In the genomic region with DNA sequence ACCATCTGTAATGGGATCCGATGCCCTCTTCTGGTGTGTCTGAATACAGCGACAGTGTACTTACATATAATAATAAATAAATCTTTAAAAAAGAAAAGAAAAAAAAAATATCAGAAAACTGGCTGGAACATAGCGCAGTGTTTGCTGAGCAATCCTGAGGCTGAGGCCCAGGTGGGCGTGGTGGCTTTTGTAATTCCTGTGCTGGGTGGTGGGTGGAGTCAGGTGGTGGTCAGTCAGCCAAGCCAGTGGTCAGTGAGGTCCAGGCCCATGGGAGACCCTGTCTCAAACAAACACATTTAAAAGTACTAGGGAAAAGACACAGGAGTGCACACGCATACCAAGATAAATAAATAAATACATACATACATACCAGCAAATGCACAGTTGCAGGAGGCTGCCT, we compare ENCODE assay signal across 8 mouse cellular contexts. TPM values are rescaled to one million over a fixed set of nuclear protein-coding genes. Genes with fewer than 3 reads are reported as not detected.
DNase-seq lines count a peak whose midpoint lies in the region; ATAC-seq and TF ChIP-seq lines count a peak whose summit lies in the region.

No protein-coding gene starts in this region.

- TF ChIP-seq CTCF in layer of hippocampus, adult 2 months (conservative IDR thresholded peaks at IDR 0.05) = peak; percentile 50
- no peak for TF ChIP-seq CTCF in embryonic fibroblast, embryonic 13.5 days (IDR thresholded peaks at IDR 0.05; ENCODE audit: borderline replicate concordance, insufficient read depth, low read length)

- no peak overlapping the region for H3K4me2 ChIP-seq in hindbrain, embryonic 14.5 days (replicated peaks)
- peak overlapping the region; percentile 61 for H3K4me2 ChIP-seq in myocyte (ENCODE audit: low read depth)

- ATAC-seq in hindbrain, embryonic 14.5 days (ENCODE audit: low FRiP score) = no peak
- ATAC-seq in monocyte, adult 5-6 weeks (replicated peaks; ENCODE audit: insufficient number of reproducible peaks, low FRiP score, low TSS enrichment, poor library complexity, severe bottlenecking) = no peak

- intact Hi-C loops in left cerebral cortex, postnatal 14 days (cut with DNase I) = no loop called here

- H3K27ac ChIP-seq in layer of hippocampus, adult 2 months = peak overlapping the region; percentile 68; the same call in 1 of the 2 replicates
- H3K27ac ChIP-seq in embryonic fibroblast, embryonic 13.5 days (ENCODE audit: insufficient read depth, low read length) = peak overlapping the region; percentile 96
- H3K27ac ChIP-seq in hindbrain, embryonic 14.5 days = peak overlapping the region; percentile 57

- peaks cover 6% of the 10 kb centered on the region for H3K4me1 ChIP-seq in embryonic fibroblast, embryonic 13.5 days (ENCODE audit: control insufficient read depth, insufficient read depth, low read length)
- no peaks in the 10 kb centered on the region for H3K4me1 ChIP-seq in hindbrain, embryonic 14.5 days (replicated peaks; ENCODE audit: control insufficient read depth, insufficient read depth, low read length)

- no peaks in the 10 kb centered on the region for H3K79me2 ChIP-seq in myocyte (ENCODE audit: control insufficient read depth, insufficient read depth)

- no peak overlapping the region for H3K9ac ChIP-seq in hindbrain, embryonic 14.5 days

- 95% methylated on average over 5 of the region's 5 CpGs for WGBS in hindbrain, embryonic 14.5 days

- no peak overlapping the region for H3ac ChIP-seq in myocyte (ENCODE audit: control insufficient read depth, insufficient read length)

- no peak for TF ChIP-seq POLR2A in embryonic fibroblast, embryonic 13.5 days (IDR thresholded peaks at IDR 0.05; ENCODE audit: low read depth, low read length)
- no peak for TF ChIP-seq POLR2A in myocyte (IDR thresholded peaks at IDR 0.05; ENCODE audit: insufficient read length, low read depth)

- no peaks in the 10 kb centered on the region for H3K9me3 ChIP-seq in hindbrain, embryonic 14.5 days (ENCODE audit: control insufficient read depth, low read length)

- no peaks in the 10 kb centered on the region for H3K27me3 ChIP-seq in hindbrain, embryonic 14.5 days (ENCODE audit: control insufficient read depth, insufficient read depth, low read length)
- H3K27me3 ChIP-seq in myocyte (ENCODE audit: control insufficient read depth, insufficient read depth, insufficient read length) = no peaks in the 10 kb centered on the region

- no peak for DNase-seq in layer of hippocampus, adult 2 months (ENCODE audit: low spot score in 2 of 2)
- no peak for DNase-seq in layer of hippocampus, postnatal 10 days (ENCODE audit: low spot score in 2 of 2)
- DNase-seq in hindbrain, embryonic 14.5 days (ENCODE audit: low spot score) = no peak
- no peak for DNase-seq in left cerebral cortex, postnatal 14 days (ENCODE audit: low spot score in 2 of 2)
- no peak for DNase-seq in frontal cortex, postnatal 36 days (ENCODE audit: low spot score in 2 of 2)

- H3K4me3 ChIP-seq in layer of hippocampus, adult 2 months = no peak overlapping the region
- no peak overlapping the region for H3K4me3 ChIP-seq in embryonic fibroblast, embryonic 13.5 days (ENCODE audit: insufficient read depth, low read length)
- H3K4me3 ChIP-seq in hindbrain, embryonic 14.5 days (replicated peaks; ENCODE audit: low read length) = no peak overlapping the region
- no peak overlapping the region for H3K4me3 ChIP-seq in myocyte

- H3K36me3 ChIP-seq in hindbrain, embryonic 14.5 days (replicated peaks; ENCODE audit: control insufficient read depth, insufficient read depth) = peaks cover 24% of the 10 kb centered on the region
- H3K36me3 ChIP-seq in myocyte (ENCODE audit: control insufficient read depth, insufficient read depth) = peaks cover 2% of the 10 kb centered on the region

TF ChIP-seq in myocyte, 11 proteins besides CTCF, POLR2A, EP300 and RAD21:
- TF ChIP-seq TCF3 (IDR thresholded peaks at IDR 0.05; ENCODE audit: insufficient read length, low read depth) = no peak
- no peak for TF ChIP-seq TCF12 (IDR thresholded peaks at IDR 0.05; ENCODE audit: insufficient read depth, poor library complexity, severe bottlenecking)
- no peak for TF ChIP-seq MAX (IDR thresholded peaks at IDR 0.05; ENCODE audit: low read depth)
- TF ChIP-seq MYOG (IDR thresholded peaks at IDR 0.05; ENCODE audit: control insufficient read depth in 1 of 3, insufficient read depth in 1 of 3, insufficient read length in 2 of 3, low read depth in 2 of 3) = no peak
- no peak for TF ChIP-seq POLR2AphosphoS2 (IDR thresholded peaks at IDR 0.05; ENCODE audit: insufficient read length, low read depth)
- TF ChIP-seq CEBPB (IDR thresholded peaks at IDR 0.05; ENCODE audit: insufficient read depth, poor library complexity, severe bottlenecking) = no peak
- TF ChIP-seq SRF (IDR thresholded peaks at IDR 0.05; ENCODE audit: control insufficient read depth, insufficient read length, low read depth) = no peak
- no peak for TF ChIP-seq MYOD1 (IDR thresholded peaks at IDR 0.05; ENCODE audit: control insufficient read depth in 1 of 3, insufficient read length in 2 of 3, low read depth in 2 of 3)
- no peak for TF ChIP-seq USF1 (IDR thresholded peaks at IDR 0.05; ENCODE audit: low read depth)
- no peak for TF ChIP-seq E2F4 (IDR thresholded peaks at IDR 0.05; ENCODE audit: insufficient read depth)
- TF ChIP-seq REST (IDR thresholded peaks at IDR 0.05; ENCODE audit: insufficient read depth, insufficient read length) = no peak

RNA-seq across cellular contexts. Expression of a gene that starts 5.5 kb away (rescaled TPM):
- total RNA-seq in layer of hippocampus, adult 2 months (2021) = 10 to 100 TPM; 30.8 to 32.0 TPM
- total RNA-seq in layer of hippocampus, postnatal 10 days (2021) = 10 to 100 TPM; 52.0 to 52.1 TPM
- polyA plus RNA-seq in embryonic fibroblast, embryonic 13.5 days (2011; ENCODE audit: insufficient read length, low read depth, missing spikeins) = 112 and 179 TPM in 2 replicates
- 46.4 TPM in 2 replicates for polyA plus RNA-seq in hindbrain, embryonic 14.5 days (2014; fragmentation: Nextera tagmentation; extraction: Ambion mirVana)
- polyA plus RNA-seq in myocyte (2012; fragmentation: generic; extraction: Trizol) = 162 TPM
- 10 to 100 TPM; 42.5 to 45.3 TPM for total RNA-seq in left cerebral cortex, postnatal 14 days (2021)
- total RNA-seq in monocyte, adult 5-6 weeks (2017) = 68.2 to 81.0 TPM (median 69.9 TPM) in 3 replicates

RNA-seq across cellular contexts. Expression of a gene that starts 34.7 kb away (rescaled TPM):
- total RNA-seq in layer of hippocampus, adult 2 months (2021) = 10 to 100 TPM; 19.3 to 27.1 TPM
- 10 to 100 TPM; 23.8 to 28.4 TPM for total RNA-seq in layer of hippocampus, postnatal 10 days (2021)
- 7.3 and 8.9 TPM in 2 replicates for polyA plus RNA-seq in embryonic fibroblast, embryonic 13.5 days (2011; ENCODE audit: insufficient read length, low read depth, missing spikeins)
- polyA plus RNA-seq in hindbrain, embryonic 14.5 days (2014; fragmentation: Nextera tagmentation; extraction: Ambion mirVana) = 16.9 and 18.7 TPM in 2 replicates
- polyA plus RNA-seq in myocyte (2012; fragmentation: generic; extraction: Trizol) = 7.3 TPM
- 10 to 100 TPM; 22.7 to 24.1 TPM for total RNA-seq in left cerebral cortex, postnatal 14 days (2021)
- total RNA-seq in monocyte, adult 5-6 weeks (2017) = 0.58 to 4.5 TPM in 2 of 3 replicates, not detected in the other

RNA-seq across cellular contexts. Expression of a gene that starts 45.5 kb away (rescaled TPM):
- total RNA-seq in layer of hippocampus, adult 2 months (2021) = 10 to 100 TPM; 11.0 to 14.7 TPM
- 10 to 100 TPM; 17.8 to 22.2 TPM for total RNA-seq in layer of hippocampus, postnatal 10 days (2021)
- not detected in 2 replicates for polyA plus RNA-seq in embryonic fibroblast, embryonic 13.5 days (2011; ENCODE audit: insufficient read length, low read depth, missing spikeins)
- 0.41 and 0.99 TPM in 2 replicates for polyA plus RNA-seq in hindbrain, embryonic 14.5 days (2014; fragmentation: Nextera tagmentation; extraction: Ambion mirVana)
- polyA plus RNA-seq in myocyte (2012; fragmentation: generic; extraction: Trizol) = not detected
- 10 to 100 TPM; 16.3 to 21.3 TPM for total RNA-seq in left cerebral cortex, postnatal 14 days (2021)
- not detected in 3 replicates for total RNA-seq in monocyte, adult 5-6 weeks (2017)

Comparison
In these comparisons a context has a peak if more than half of its experiments do, and no peak if none do; other contexts are left out.
1. RNA of a gene that starts 45.5 kb away (total RNA-seq): 17.8 to 22.2 TPM in layer of hippocampus, postnatal 10 days, 16.3 to 21.3 TPM in left cerebral cortex, postnatal 14 days and 11.0 to 14.7 TPM in layer of hippocampus, adult 2 months; not detected in monocyte, adult 5-6 weeks; every median in the first group is over 10 times any median in the second.
2. Peak in every context shown above with its lines, with median percentiles within 50 percentile points of each other: H3K27ac ChIP-seq.